Mouse (Mus musculus): Measurements from ENCODE around the gene Rint1. TPM values are rescaled to one million over a fixed set of nuclear protein-coding genes. Genes with fewer than 3 reads are reported as not detected.

Gene Rint1
- 22.4 TPM for polyA plus RNA-seq (2015; fragmentation: Illumina TruSeq; extraction: RNeasy Lipid Tissue Mini Kit (QIAGEN cat#74804); ENCODE audit: insufficient read depth, low replicate concordance)

GRCm38 (mm10) chr5:23787536-23788389 lies at the start of gene Rint1:
Gene Rint1, plus strand, starts transcription at chr5:23787711.

GRCm38 (mm10) chr5:23782931-23783877 lies 4.3 kb upstream of the Rint1 start, which contains the start of gene Pus7:
Gene Pus7, minus strand, starts transcription at chr5:23783711.

GRCm38 (mm10) chr5:23843674-23844530 lies 56.4 kb downstream of the Rint1 start, which contains the start of gene Tomm7:
Gene Tomm7, minus strand, starts transcription at chr5:23844161.

Other genes with a start within 250 kb of the Rint1 start
- 46.6 TPM for gene Srpk2, start 103.1 kb upstream of the Rint1 start, polyA plus RNA-seq (2015; fragmentation: Illumina TruSeq; extraction: RNeasy Lipid Tissue Mini Kit (QIAGEN cat#74804); ENCODE audit: insufficient read depth, low replicate concordance)
- gene Pus7, start 4.0 kb upstream of the Rint1 start, polyA plus RNA-seq (2015; fragmentation: Illumina TruSeq; extraction: RNeasy Lipid Tissue Mini Kit (QIAGEN cat#74804); ENCODE audit: insufficient read depth, low replicate concordance), result 21.5 TPM
- 69.1 TPM for gene Tomm7, start 56.5 kb downstream of the Rint1 start, polyA plus RNA-seq (2015; fragmentation: Illumina TruSeq; extraction: RNeasy Lipid Tissue Mini Kit (QIAGEN cat#74804); ENCODE audit: insufficient read depth, low replicate concordance)
- 33.4 TPM for gene Fam126a, start 243.0 kb downstream of the Rint1 start, polyA plus RNA-seq (2015; fragmentation: Illumina TruSeq; extraction: RNeasy Lipid Tissue Mini Kit (QIAGEN cat#74804); ENCODE audit: insufficient read depth, low replicate concordance)

Measured in spleen, adult 10 weeks (tissue).